Mouse (Mus musculus): ENCODE data around the gene Serinc1. TPM values are rescaled to one million over a fixed set of nuclear protein-coding genes. Genes with fewer than 3 reads are reported as not detected.

Serinc1 gene
- polyA plus RNA-seq (2012) = 5.7 and 8.9 TPM in 2 replicates

GRCm38 (mm10) chr10:57532218-57533101 is at the start of gene Serinc1:
Gene Serinc1, minus strand, starts transcription at chr10:57532530.

GRCm38 (mm10) chr10:57485908-57486541 is 46.3 kb downstream of the Serinc1 start, which contains the start of gene Hsf2:
Gene Hsf2, plus strand, starts transcription at chr10:57486385.

Other genes with a start within 250 kb of the Serinc1 start
- 0.86 and 0.95 TPM in 2 replicates for gene Hsf2, start 46.1 kb downstream of the Serinc1 start, polyA plus RNA-seq (2012)
- gene Pkib, start 99.5 kb upstream of the Serinc1 start, polyA plus RNA-seq (2012) = 3.5 and 5.0 TPM in 2 replicates